In the genomic region with DNA sequence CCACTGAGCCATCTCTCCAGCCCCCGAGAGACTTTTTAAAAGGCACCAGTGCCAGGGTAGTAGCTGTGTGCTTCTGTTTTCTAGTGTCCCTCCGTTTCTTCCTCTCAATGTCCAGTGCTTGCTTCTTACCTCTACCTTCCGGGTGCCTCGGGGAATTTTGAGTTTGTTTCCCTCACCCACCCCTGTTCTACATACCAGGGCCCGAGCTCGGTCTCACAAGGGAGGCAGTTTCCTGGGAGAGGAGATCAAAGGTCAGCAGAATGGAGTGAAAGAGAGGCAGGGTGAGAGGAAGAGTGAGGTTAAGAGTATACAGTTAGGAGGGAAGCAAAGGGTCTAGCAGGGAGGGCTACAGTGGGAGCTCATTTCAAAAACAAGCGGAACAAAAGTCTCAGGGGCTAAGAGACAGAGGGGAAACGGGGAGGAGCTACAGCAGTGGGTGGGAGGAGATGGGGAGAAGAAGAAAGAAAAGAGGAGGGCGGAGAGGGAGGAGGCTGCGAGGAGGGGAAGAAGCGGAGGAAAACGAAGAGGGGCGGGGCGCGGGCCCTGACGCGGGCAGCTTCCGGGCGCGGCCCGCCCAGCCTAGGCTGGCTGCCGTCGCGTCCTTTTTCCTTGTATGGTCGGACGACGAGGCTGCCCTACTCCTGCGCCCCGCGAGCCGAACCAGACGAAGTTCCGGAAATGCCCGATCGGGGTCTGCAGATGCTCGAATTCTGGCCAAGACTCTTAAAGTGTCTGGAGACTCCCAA, we compare ENCODE assay signal across 8 mouse cellular contexts. TPM values are rescaled to one million over a fixed set of nuclear protein-coding genes. Genes with fewer than 3 reads are reported as not detected.
DNase-seq lines count a peak whose midpoint lies in the region; ATAC-seq lines count a peak whose summit lies in the region.

No protein-coding gene starts in this region.

- under 1% methylated on average over 35 of the region's 36 CpGs for WGBS in hindbrain, embryonic 14.5 days

- peak; percentile 36 for ATAC-seq in hindbrain, embryonic 14.5 days (ENCODE audit: low FRiP score)

- peaks cover 25% of the 10 kb centered on the region for H3K4me1 ChIP-seq in hindbrain, embryonic 14.5 days (replicated peaks; ENCODE audit: control insufficient read depth, insufficient read depth, low read length)
- H3K4me1 ChIP-seq in megakaryocyte, embryonic 14.5 days = peaks cover 71% of the 10 kb centered on the region

- H3K36me3 ChIP-seq in hindbrain, embryonic 14.5 days (replicated peaks; ENCODE audit: control insufficient read depth, insufficient read depth) = no peaks in the 10 kb centered on the region
- peaks cover 25% of the 10 kb centered on the region for H3K36me3 ChIP-seq in megakaryocyte, embryonic 14.5 days (replicated peaks; ENCODE audit: low read length)

- H3K9me3 ChIP-seq in hindbrain, embryonic 14.5 days (ENCODE audit: control insufficient read depth, low read length) = no peaks in the 10 kb centered on the region
- H3K9me3 ChIP-seq in megakaryocyte, embryonic 14.5 days = no peaks in the 10 kb centered on the region

- intact Hi-C loops in left cerebral cortex, postnatal 10 days (cut with DNase I) = loop anchor here (10.0 kb wide), 1 partner anchor 229 kb away; no protein-coding TSS in a partner anchor

- peak overlapping the region; percentile 37 for H3K4me3 ChIP-seq in hindbrain, embryonic 14.5 days (replicated peaks; ENCODE audit: low read length)
- peak overlapping the region; percentile 96 for H3K4me3 ChIP-seq in megakaryocyte, embryonic 14.5 days (replicated peaks)

- peak overlapping the region; percentile 61 for H3K9ac ChIP-seq in hindbrain, embryonic 14.5 days

- peak overlapping the region; percentile 87 for H3K27ac ChIP-seq in hindbrain, embryonic 14.5 days

- DNase-seq in T-cell, adult 2 months (ENCODE audit: low spot score) = peak; percentile 94
- peak; percentile 70 to 72 for DNase-seq in cerebellum, postnatal 14 days
- DNase-seq in frontal cortex, postnatal 36 days (ENCODE audit: low spot score in 2 of 2) = peak; percentile 68 to 73
- peak; percentile 78 for DNase-seq in hindbrain, embryonic 14.5 days (ENCODE audit: low spot score)
- peak; percentile 68 to 95 for DNase-seq in left cerebral cortex, postnatal 10 days (ENCODE audit: extremely low spot score in 1 of 2, low spot score in 2 of 2)
- DNase-seq in right cerebral cortex, postnatal 10 days (ENCODE audit: low spot score in 2 of 2) = peak; percentile 87 to 88
- peak; percentile 87 for DNase-seq in urinary bladder, postnatal 25 days (ENCODE audit: low spot score)

- no peaks in the 10 kb centered on the region for H3K27me3 ChIP-seq in hindbrain, embryonic 14.5 days (ENCODE audit: control insufficient read depth, insufficient read depth, low read length)
- H3K27me3 ChIP-seq in megakaryocyte, embryonic 14.5 days (replicated peaks) = peaks cover 12% of the 10 kb centered on the region

- H3K4me2 ChIP-seq in hindbrain, embryonic 14.5 days (replicated peaks) = peak overlapping the region; percentile 83

RNA-seq across cellular contexts. Expression of gene Plekhg2, which starts 3.0 kb away (rescaled TPM):
- 21.5 and 25.5 TPM in 2 replicates for polyA plus RNA-seq in hindbrain, embryonic 14.5 days (2014; fragmentation: Nextera tagmentation; extraction: Ambion mirVana)
- 10 to 100 TPM; 10.0 to 12.3 TPM for total RNA-seq in left cerebral cortex, postnatal 10 days (2021)
- polyA plus RNA-seq in megakaryocyte, embryonic 14.5 days (2012; ENCODE audit: insufficient read depth, low replicate concordance) = 13.5 and 26.9 TPM in 2 replicates

RNA-seq across cellular contexts. Expression of gene Zfp36, which starts 4.7 kb away (rescaled TPM):
- 3.0 and 3.7 TPM in 2 replicates for polyA plus RNA-seq in hindbrain, embryonic 14.5 days (2014; fragmentation: Nextera tagmentation; extraction: Ambion mirVana)
- total RNA-seq in left cerebral cortex, postnatal 10 days (2021) = 1 to 10 TPM; 1.8 to 2.4 TPM
- 159 and 225 TPM in 2 replicates for polyA plus RNA-seq in megakaryocyte, embryonic 14.5 days (2012; ENCODE audit: insufficient read depth, low replicate concordance)

RNA-seq across cellular contexts. Expression of gene Med29, which starts 17.2 kb away (rescaled TPM):
- 39.2 and 44.5 TPM in 2 replicates for polyA plus RNA-seq in hindbrain, embryonic 14.5 days (2014; fragmentation: Nextera tagmentation; extraction: Ambion mirVana)
- total RNA-seq in left cerebral cortex, postnatal 10 days (2021) = 10 to 100 TPM; 18.5 to 19.3 TPM
- polyA plus RNA-seq in megakaryocyte, embryonic 14.5 days (2012; ENCODE audit: insufficient read depth, low replicate concordance) = 15.2 and 24.0 TPM in 2 replicates

RNA-seq across cellular contexts. Expression of gene Paf1, which starts 17.4 kb away (rescaled TPM):
- polyA plus RNA-seq in hindbrain, embryonic 14.5 days (2014; fragmentation: Nextera tagmentation; extraction: Ambion mirVana) = 73.9 and 74.3 TPM in 2 replicates
- 10 to 100 TPM; 65.3 to 66.1 TPM for total RNA-seq in left cerebral cortex, postnatal 10 days (2021)
- polyA plus RNA-seq in megakaryocyte, embryonic 14.5 days (2012; ENCODE audit: insufficient read depth, low replicate concordance) = 38.6 and 78.0 TPM in 2 replicates

RNA-seq across cellular contexts. Expression of gene Rps16, which starts 24.9 kb away (rescaled TPM):
- 521 and 677 TPM in 2 replicates for polyA plus RNA-seq in hindbrain, embryonic 14.5 days (2014; fragmentation: Nextera tagmentation; extraction: Ambion mirVana)
- 100 to 1,000 TPM; 642 to 668 TPM for total RNA-seq in left cerebral cortex, postnatal 10 days (2021)
- polyA plus RNA-seq in megakaryocyte, embryonic 14.5 days (2012; ENCODE audit: insufficient read depth, low replicate concordance) = 495 and 2,789 TPM in 2 replicates

Comparison
In these comparisons a context has a peak if more than half of its experiments do, and no peak if none do; other contexts are left out.
1. Peak in every context shown above with its lines: DNase-seq, ATAC-seq, H3K4me3 ChIP-seq and H3K27ac ChIP-seq.
2. RNA of gene Zfp36, which starts 4.7 kb away (polyA plus RNA-seq): 159 to 225 TPM in megakaryocyte, embryonic 14.5 days; 3.0 to 3.7 TPM in hindbrain, embryonic 14.5 days; every median in the first group is over 10 times any median in the second.